In the genomic region with DNA sequence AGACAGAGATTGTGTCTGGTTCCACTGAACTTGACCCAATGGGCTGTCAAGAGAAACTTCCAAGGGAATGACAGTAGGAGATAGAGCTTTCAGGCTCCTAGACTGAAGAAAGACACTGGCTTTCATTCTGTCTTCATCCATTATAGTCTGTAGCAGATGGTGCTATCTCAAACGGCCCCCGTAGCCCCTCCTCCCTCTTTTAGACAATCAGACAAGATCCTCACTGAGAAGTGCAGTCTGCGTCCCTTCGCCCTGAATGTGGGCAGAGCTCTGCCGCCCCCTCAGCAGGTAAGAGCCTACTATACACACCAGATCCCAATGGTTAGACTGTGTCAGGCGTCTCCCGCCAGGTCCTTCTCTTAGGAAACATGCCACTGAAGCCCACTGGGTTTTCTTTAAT, we compare ENCODE assay signal across 17 mouse cellular contexts.
DNase-seq lines count a peak whose midpoint lies in the region; ATAC-seq and TF ChIP-seq lines count a peak whose summit lies in the region.
"Had no signal": no experiment of that assay in that cellular context is flagged by ENCODE, and none has a peak within 500 bp of the region (broad histone marks: within the 10 kb centered on the region; RNA-seq: fewer than 3 reads in every experiment).

No protein-coding gene starts in this region.

- H3K27me3 ChIP-seq in hindbrain, postnatal 0 days (ENCODE audit: insufficient read depth, low read length) = no peaks in the 10 kb centered on the region
- no peaks in the 10 kb centered on the region for H3K27me3 ChIP-seq in hindbrain, embryonic 10.5 days (ENCODE audit: insufficient read depth, poor library complexity, severe bottlenecking)
- H3K27me3 ChIP-seq in lung, embryonic 16.5 days (ENCODE audit: control insufficient read depth, insufficient read depth, low read depth, low read length) = no peaks in the 10 kb centered on the region
- H3K27me3 ChIP-seq: embryonic facial prominence, embryonic 12.5 days; forebrain, embryonic 13.5 days; heart, embryonic 15.5 days had no signal

- TF ChIP-seq CTCF in hindbrain, postnatal 0 days (IDR thresholded peaks at IDR 0.05; ENCODE audit: low read depth) = no peak

- ATAC-seq in hindbrain, postnatal 0 days = 0 out of 2 replicates have a peak, but pooled peaks have one; percentile 11
- ATAC-seq in lung, embryonic 16.5 days (ENCODE audit: low read depth) = no peak
- ATAC-seq: forebrain, embryonic 13.5 days; forebrain, postnatal 0 days had no signal

- H3K9ac ChIP-seq in hindbrain, postnatal 0 days (replicated peaks; ENCODE audit: low read length) = no peak overlapping the region
- H3K9ac ChIP-seq in lung, embryonic 16.5 days (ENCODE audit: low read length) = no peak overlapping the region
- H3K9ac ChIP-seq: embryonic facial prominence, embryonic 12.5 days; forebrain, embryonic 13.5 days; forebrain, postnatal 0 days; heart, embryonic 15.5 days had no signal

- H3K27ac ChIP-seq in hindbrain, postnatal 0 days = no peak overlapping the region
- no peak overlapping the region; the same call in 1 of the 2 replicates for H3K27ac ChIP-seq in hindbrain, embryonic 10.5 days
- H3K27ac ChIP-seq in lung, embryonic 16.5 days (ENCODE audit: low read length) = 0 out of 2 replicates have a peak overlapping the region, but pooled peaks have one; percentile 5
- H3K27ac ChIP-seq: embryonic facial prominence, embryonic 12.5 days; forebrain, embryonic 13.5 days; heart, adult 2 months had no signal

- H3K9me3 ChIP-seq in hindbrain, postnatal 0 days (ENCODE audit: low read length) = no peaks in the 10 kb centered on the region
- H3K9me3 ChIP-seq in hindbrain, embryonic 10.5 days = no peaks in the 10 kb centered on the region
- H3K9me3 ChIP-seq in lung, embryonic 16.5 days (ENCODE audit: control insufficient read depth, low read length) = no peaks in the 10 kb centered on the region
- H3K9me3 ChIP-seq: embryonic facial prominence, embryonic 12.5 days; forebrain, embryonic 13.5 days; heart, embryonic 15.5 days had no signal

- H3K4me1 ChIP-seq in hindbrain, postnatal 0 days (ENCODE audit: insufficient read depth, low read length) = no peaks in the 10 kb centered on the region
- 0 out of 2 replicates have a peak, but pooled peaks cover 4% of the 10 kb centered on the region for H3K4me1 ChIP-seq in hindbrain, embryonic 10.5 days (replicated peaks)
- peaks cover 2% of the 10 kb centered on the region; the same call in 1 of the 2 replicates for H3K4me1 ChIP-seq in lung, embryonic 16.5 days (replicated peaks; ENCODE audit: control insufficient read depth, insufficient read depth, low read length)
- H3K4me1 ChIP-seq: forebrain, embryonic 13.5 days had no signal

- peak; percentile 23 to 26 for DNase-seq in cerebellum, postnatal 14 days
- no peak for DNase-seq in cerebellum, adult 8-10 months
- no peak for DNase-seq in hindbrain, postnatal 0 days (ENCODE audit: low spot score)
- DNase-seq in hindbrain, embryonic 10.5 days (ENCODE audit: low spot score) = no peak
- no peak for DNase-seq in lung, postnatal 10 days
- DNase-seq in embryo, embryonic 10.5 days (ENCODE audit: low spot score) = no peak
- DNase-seq: adrenal gland, postnatal 10 days; cerebellum, adult 11 months; forebrain, postnatal 0 days; gastrocnemius, postnatal 14 days; heart, adult 2 months; heart, postnatal 14 days had no signal

- H3K4me2 ChIP-seq in hindbrain, postnatal 0 days (ENCODE audit: low read depth, low read length) = no peak overlapping the region
- no peak overlapping the region for H3K4me2 ChIP-seq in lung, embryonic 16.5 days (ENCODE audit: low read depth, low read length)
- H3K4me2 ChIP-seq: embryonic facial prominence, embryonic 12.5 days; forebrain, embryonic 13.5 days; heart, embryonic 11.5 days; heart, embryonic 15.5 days had no signal

- H3K36me3 ChIP-seq in hindbrain, postnatal 0 days (ENCODE audit: insufficient read depth, low read length) = no peaks in the 10 kb centered on the region
- no peaks in the 10 kb centered on the region for H3K36me3 ChIP-seq in hindbrain, embryonic 10.5 days
- H3K36me3 ChIP-seq in lung, embryonic 16.5 days (ENCODE audit: control insufficient read depth, insufficient read depth, low read length) = no peaks in the 10 kb centered on the region
- H3K36me3 ChIP-seq: embryonic facial prominence, embryonic 12.5 days; heart, embryonic 15.5 days had no signal

- no peak overlapping the region for H3K4me3 ChIP-seq in hindbrain, postnatal 0 days (ENCODE audit: low read length)
- H3K4me3 ChIP-seq in hindbrain, embryonic 10.5 days = no peak overlapping the region
- H3K4me3 ChIP-seq in lung, embryonic 16.5 days (ENCODE audit: low read length) = no peak overlapping the region
- H3K4me3 ChIP-seq: embryonic facial prominence, embryonic 12.5 days; forebrain, embryonic 13.5 days; heart, adult 2 months; heart, embryonic 15.5 days had no signal

- WGBS in hindbrain, postnatal 0 days = 61% methylated on average over 7 of the region's 7 CpGs
- 72% methylated on average over 7 of the region's 7 CpGs for WGBS in hindbrain, embryonic 10.5 days
- WGBS in lung, embryonic 16.5 days = 66% methylated on average over 7 of the region's 7 CpGs

Comparison
In these comparisons a context has a peak if more than half of its experiments do, and no peak if none do; other contexts are left out.
1. DNase-seq: peak in cerebellum, postnatal 14 days (2 of 2); none in cerebellum, adult 8-10 months (single experiment), hindbrain, postnatal 0 days (single experiment), hindbrain, embryonic 10.5 days (single experiment), lung, postnatal 10 days (single experiment) and embryo, embryonic 10.5 days (single experiment).